Mouse (Mus musculus) lung, postnatal 0 days (tissue): ENCODE measurements around the gene Kirrel2. TPM values are rescaled to one million over a fixed set of nuclear protein-coding genes. Genes with fewer than 3 reads are reported as not detected.

ENCODE experiments used
- ATAC-seq: fragments of 200-750 bp; cut with Nextera tagmentation; 2 replicates; pipeline ENCODE4 v1.8.0; 2017; ENCODE audit warnings: moderate library complexity
- DNase-seq: peaks from one replicate; pipeline ENCODE4 v3.0.0-alpha.2; 2016; ENCODE audit warnings: low spot score
- H3K27ac ChIP-seq: fragments of 300-500 bp; sonication (generic); 2 replicates; pipeline ENCODE4 v1.5.1; 2014; ENCODE audit warnings: antibody characterized with exemption, mild to moderate bottlenecking, low read length, mixed read lengths
- H3K27me3 ChIP-seq: fragments of 300-500 bp; sonication (generic); replicated peaks from 2 replicates; pipeline ENCODE4 v1.6.1; 2014; ENCODE audit warnings: low read length, mixed read lengths; ENCODE audit not compliant: insufficient read depth
- H3K36me3 ChIP-seq: fragments of 300-500 bp; sonication (generic); 2 replicates; pipeline ENCODE4 v1.6.1; 2014; ENCODE audit warnings: low read length, mixed read lengths; ENCODE audit not compliant: insufficient read depth
- H3K4me1 ChIP-seq: fragments of 300-500 bp; sonication (generic); 2 replicates; pipeline ENCODE4 v1.6.1; 2014; ENCODE audit warnings: antibody characterized with exemption, low read depth, low read length, mixed read lengths; ENCODE audit not compliant: insufficient read depth
- H3K4me2 ChIP-seq: fragments of 300-500 bp; sonication (generic); replicated peaks from 2 replicates; pipeline ENCODE4 v1.6.1; 2014; ENCODE audit warnings: low read depth, mild to moderate bottlenecking, low read length, moderate library complexity, mixed read lengths
- H3K4me3 ChIP-seq: fragments of 300-500 bp; sonication (generic); 2 replicates; pipeline ENCODE4 v1.5.1; 2014; ENCODE audit warnings: low read depth, low read length
- H3K9ac ChIP-seq: fragments of 300-500 bp; sonication (generic); replicated peaks from 2 replicates; pipeline ENCODE4 v1.6.1; 2014; ENCODE audit warnings: low read depth, mild to moderate bottlenecking
- H3K9me3 ChIP-seq: fragments of 300-500 bp; sonication (generic); 2 replicates; pipeline ENCODE4 v1.6.1; 2016; ENCODE audit warnings: low read length, mixed read lengths
- CTCF ChIP-seq: IDR thresholded peaks from 2 replicates; pipeline ENCODE4 v1.5.1; 2016; ENCODE audit warnings: antibody characterized with exemption, mild to moderate bottlenecking
- EP300 ChIP-seq: IDR thresholded peaks from 2 replicates; pipeline ENCODE4 v1.6.1; 2016; ENCODE audit warnings: antibody characterized with exemption, mild to moderate bottlenecking, control low read depth
- WGBS: fragments of 180-500 bp; shearing (Covaris S2); extraction: QIAGEN DNeasy Blood & Tissue Kit; methylation state at CpG from one replicate; pipeline ENCODE4 v1.1.7; 2014; 5-methylcytosine and 5-hydroxymethylcytosine counted together
- polyA plus RNA-seq: library from polyadenylated mRNA; unstranded; fragments of >200 nt; fragmentation: Nextera tagmentation; extraction: Ambion mirVana; gene quantifications from 2 replicates; pipeline ENCODE4 v1.2.1, GENCODE M21; 2015

The Kirrel2 gene
- polyA plus RNA-seq, 1 experiment from 2014 or later: not detected

GRCm38 (mm10) chr7:30411023-30411422 lies 46.5 kb downstream of the Kirrel2 start:
- no peaks in the 10 kb centered on the region for H3K36me3 ChIP-seq
- ATAC-seq (no peak), DNase-seq (no peak)
- WGBS: 66% methylated on average over 3 of the region's 3 CpGs
- no peak overlapping the region for H3K9ac ChIP-seq
- no peaks in the 10 kb centered on the region for H3K9me3 ChIP-seq
- H3K27ac ChIP-seq: no peak overlapping the region
- no peaks in the 10 kb centered on the region for H3K27me3 ChIP-seq
- H3K4me2 ChIP-seq: no peak overlapping the region
- no peak overlapping the region for H3K4me3 ChIP-seq
- H3K4me1 ChIP-seq: no peaks in the 10 kb centered on the region
- TF ChIP-seq EP300 (no peak), CTCF (no peak)

GRCm38 (mm10) chr7:30409789-30410188 lies 47.7 kb downstream of the Kirrel2 start:
- no peak overlapping the region for H3K9ac ChIP-seq
- H3K9me3 ChIP-seq: no peaks in the 10 kb centered on the region
- no peak overlapping the region for H3K4me2 ChIP-seq
- DNase-seq: no peak
- ATAC-seq: no peak
- H3K36me3 ChIP-seq: no peaks in the 10 kb centered on the region
- H3K27me3 ChIP-seq: no peaks in the 10 kb centered on the region
- no peak overlapping the region for H3K27ac ChIP-seq
- no peaks in the 10 kb centered on the region for H3K4me1 ChIP-seq
- WGBS: 43% methylated on average over 2 of the region's 2 CpGs
- TF ChIP-seq CTCF: no peak
- no peak for TF ChIP-seq EP300
- H3K4me3 ChIP-seq: no peak overlapping the region

- no peak overlapping the region for H3K4me2 ChIP-seq
- H3K27me3 ChIP-seq: no peaks in the 10 kb centered on the region
- no peak overlapping the region for H3K27ac ChIP-seq
- H3K36me3 ChIP-seq: no peaks in the 10 kb centered on the region
- H3K9me3 ChIP-seq: no peaks in the 10 kb centered on the region
- no peak overlapping the region for H3K9ac ChIP-seq
- WGBS: 73% methylated on average over 3 of the region's 3 CpGs
- TF ChIP-seq CTCF (no peak), EP300 (no peak)
- H3K4me3 ChIP-seq: no peak overlapping the region
- ATAC-seq: no peak
- DNase-seq: no peak
- no peaks in the 10 kb centered on the region for H3K4me1 ChIP-seq
Observed at GRCm38 (mm10) chr7:30408639-30409038, 48.9 kb downstream of the Kirrel2 start.

GRCm38 (mm10) chr7:30402343-30402742 lies 55.1 kb downstream of the Kirrel2 start:
- DNase-seq (no peak), ATAC-seq (no peak)
- WGBS: 61% methylated on average over 4 of the region's 4 CpGs
- Histone ChIP-seq H3K9me3 (no peaks in the 10 kb centered on the region), H3K36me3 (no peaks in the 10 kb centered on the region), H3K27ac (no peak overlapping the region), H3K27me3 (no peaks in the 10 kb centered on the region), H3K9ac (no peak overlapping the region), H3K4me2 (no peak overlapping the region), H3K4me3 (no peak overlapping the region), H3K4me1 (no peaks in the 10 kb centered on the region)
- TF ChIP-seq CTCF: no peak
- no peak for TF ChIP-seq EP300

- WGBS: 51% methylated on average over 7 of the region's 7 CpGs
Observed at GRCm38 (mm10) chr7:30399671-30400070, 57.8 kb downstream of the Kirrel2 start.

More at GRCm38 (mm10) chr7:30399671-30400070, 57.8 kb downstream of the Kirrel2 start:
- DNase-seq (no peak), ATAC-seq (no peak)
- no peak overlapping the region for H3K4me3 ChIP-seq
- no peaks in the 10 kb centered on the region for H3K4me1 ChIP-seq
- no peak overlapping the region for H3K27ac ChIP-seq
- H3K9ac ChIP-seq: no peak overlapping the region
- no peaks in the 10 kb centered on the region for H3K9me3 ChIP-seq
- H3K36me3 ChIP-seq: no peaks in the 10 kb centered on the region
- H3K27me3 ChIP-seq: no peaks in the 10 kb centered on the region
- no peak overlapping the region for H3K4me2 ChIP-seq
- TF ChIP-seq EP300 (no peak), CTCF (no peak)

Other genes starting within 250 kb of the Kirrel2 start
- gene Polr2i, start 225.7 kb downstream of the Kirrel2 start, polyA plus RNA-seq: 122 and 144 TPM in 2 replicates
- gene Tbcb, start 225.4 kb downstream of the Kirrel2 start, polyA plus RNA-seq: 142 and 143 TPM in 2 replicates
- gene Ovol3, start 222.0 kb downstream of the Kirrel2 start, polyA plus RNA-seq: 0.27 TPM in 1 of 2 replicates, not detected in the other
- gene Thap8, start 177.6 kb downstream of the Kirrel2 start, polyA plus RNA-seq: 0.37 and 0.81 TPM in 2 replicates
- 2.5 and 2.7 TPM in 2 replicates for gene Wdr62, start 177.3 kb downstream of the Kirrel2 start, polyA plus RNA-seq
- gene Clip3, start 166.0 kb downstream of the Kirrel2 start, polyA plus RNA-seq: 4.3 and 5.0 TPM in 2 replicates
- 60.6 and 78.2 TPM in 2 replicates for gene Alkbh6, start 149.0 kb downstream of the Kirrel2 start, polyA plus RNA-seq
- gene Syne4, start 142.9 kb downstream of the Kirrel2 start, polyA plus RNA-seq: 13.1 and 17.2 TPM in 2 replicates
- gene E130208F15Rik, start 135.9 kb downstream of the Kirrel2 start, polyA plus RNA-seq: not detected in 2 replicates
- 17.6 and 20.0 TPM in 2 replicates for gene Sdhaf1, start 133.8 kb downstream of the Kirrel2 start, polyA plus RNA-seq
- gene Lrfn3, start 94.9 kb downstream of the Kirrel2 start, polyA plus RNA-seq: 2.0 and 2.8 TPM in 2 replicates
- 209 and 244 TPM in 2 replicates for gene Tyrobp, start 43.9 kb downstream of the Kirrel2 start, polyA plus RNA-seq
- 7.2 and 9.4 TPM in 2 replicates for gene Hcst, start 37.8 kb downstream of the Kirrel2 start, polyA plus RNA-seq
- gene Nfkbid, start 36.0 kb downstream of the Kirrel2 start, polyA plus RNA-seq: 1.9 and 2.5 TPM in 2 replicates
- gene Aplp1, start 12.2 kb downstream of the Kirrel2 start, polyA plus RNA-seq: 6.8 and 8.1 TPM in 2 replicates
- 0.12 TPM in 2 replicates for gene Nphs1, start 625 bp upstream of the Kirrel2 start, polyA plus RNA-seq
- gene Prodh2, start 35.9 kb upstream of the Kirrel2 start, polyA plus RNA-seq: not detected in 2 replicates
- gene Arhgap33, start 77.4 kb upstream of the Kirrel2 start, polyA plus RNA-seq: 2.1 TPM in 2 replicates
- gene Hspb6, start 94.5 kb upstream of the Kirrel2 start, polyA plus RNA-seq: 22.8 and 27.0 TPM in 2 replicates
- gene Proser3, start 94.6 kb upstream of the Kirrel2 start, polyA plus RNA-seq: 4.0 and 4.4 TPM in 2 replicates
- 32.8 and 38.6 TPM in 2 replicates for gene Lin37, start 102.1 kb upstream of the Kirrel2 start, polyA plus RNA-seq
- gene U2af1l4, start 105.6 kb upstream of the Kirrel2 start, polyA plus RNA-seq: 75.0 and 86.0 TPM in 2 replicates
- 4.5 and 6.1 TPM in 2 replicates for gene Gm49396, start 105.7 kb upstream of the Kirrel2 start, polyA plus RNA-seq
- gene Psenen, start 105.9 kb upstream of the Kirrel2 start, polyA plus RNA-seq: 173 and 184 TPM in 2 replicates
- gene Igflr1, start 107.7 kb upstream of the Kirrel2 start, polyA plus RNA-seq: 1.2 and 3.2 TPM in 2 replicates
- 6.8 and 6.9 TPM in 2 replicates for gene Kmt2b, start 131.0 kb upstream of the Kirrel2 start, polyA plus RNA-seq
- gene Zbtb32, start 141.2 kb upstream of the Kirrel2 start, polyA plus RNA-seq: 3.0 and 3.9 TPM in 2 replicates
- gene Upk1a, start 155.2 kb upstream of the Kirrel2 start, polyA plus RNA-seq: 11.2 and 11.8 TPM in 2 replicates
- gene Cox6b1, start 168.5 kb upstream of the Kirrel2 start, polyA plus RNA-seq: 717 and 766 TPM in 2 replicates
- gene Etv2, start 178.2 kb upstream of the Kirrel2 start, polyA plus RNA-seq: not detected in 2 replicates
- gene Rbm42, start 192.6 kb upstream of the Kirrel2 start, polyA plus RNA-seq: 101 and 107 TPM in 2 replicates
- gene Haus5, start 207.3 kb upstream of the Kirrel2 start, polyA plus RNA-seq: 10.0 and 10.3 TPM in 2 replicates
- gene Pmis2, start 213.9 kb upstream of the Kirrel2 start, polyA plus RNA-seq: not detected in 2 replicates
- gene 2200002J24Rik, start 241.2 kb upstream of the Kirrel2 start, polyA plus RNA-seq: 0.69 and 1.2 TPM in 2 replicates